Mouse (Mus musculus): ENCODE measurements around the gene Hoxb5. TPM values are rescaled to one million over a fixed set of nuclear protein-coding genes. Genes with fewer than 3 reads are reported as not detected.

Hoxb5 gene
- polyA plus RNA-seq, 1 experiment from 2014 or later: 2.4 TPM

GRCm38 (mm10) chr11:96351831-96352230, 48.7 kb downstream of the Hoxb5 start:
- Histone ChIP-seq H3K4me2 (peak overlapping the region; percentile 76), H3K27me3 (ENCODE audit: control insufficient read depth, insufficient read depth, low read length) (peaks cover 77% of the 10 kb centered on the region), H3K9ac (ENCODE audit: low read depth, low read length) (peak overlapping the region; percentile 84), H3K4me1 (ENCODE audit: control insufficient read depth, insufficient read depth, low read length) (peaks cover 11% of the 10 kb centered on the region), H3K27ac (ENCODE audit: low read depth, low read length) (peak overlapping the region; percentile 87), H3K36me3 (ENCODE audit: control insufficient read depth, insufficient read depth, low read length) (no peaks in the 10 kb centered on the region), H3K4me3 (ENCODE audit: low read depth, low read length) (peak overlapping the region; percentile 58), H3K9me3 (replicated peaks; ENCODE audit: control insufficient read depth, low read length) (no peaks in the 10 kb centered on the region)
- 2% methylated on average over 22 of the region's 22 CpGs for WGBS (ENCODE audit: insufficient replicate concordance)
- no peak for ATAC-seq (replicated peaks; ENCODE audit: insufficient number of reproducible peaks, low FRiP score, low TSS enrichment)

GRCm38 (mm10) chr11:96352691-96353521, 49.8 kb downstream of the Hoxb5 start:
- peaks cover 78% of the 10 kb centered on the region for H3K27me3 ChIP-seq (ENCODE audit: control insufficient read depth, insufficient read depth, low read length)
- under 1% methylated on average over 75 of the region's 75 CpGs for WGBS (ENCODE audit: insufficient replicate concordance)
- peak overlapping the region; percentile 84 for H3K9ac ChIP-seq (ENCODE audit: low read depth, low read length)
- peak overlapping the region; percentile 58 for H3K4me3 ChIP-seq (ENCODE audit: low read depth, low read length)
- H3K4me2 ChIP-seq: peak overlapping the region; percentile 76
- no peaks in the 10 kb centered on the region for H3K36me3 ChIP-seq (ENCODE audit: control insufficient read depth, insufficient read depth, low read length)
- peak overlapping the region; percentile 87 for H3K27ac ChIP-seq (ENCODE audit: low read depth, low read length)
- peaks cover 11% of the 10 kb centered on the region for H3K4me1 ChIP-seq (ENCODE audit: control insufficient read depth, insufficient read depth, low read length)
- no peak for ATAC-seq (replicated peaks; ENCODE audit: insufficient number of reproducible peaks, low FRiP score, low TSS enrichment)
- H3K9me3 ChIP-seq (replicated peaks; ENCODE audit: control insufficient read depth, low read length): no peaks in the 10 kb centered on the region

GRCm38 (mm10) chr11:96353522-96353841, 50.3 kb downstream of the Hoxb5 start:
- no peak for ATAC-seq (replicated peaks; ENCODE audit: insufficient number of reproducible peaks, low FRiP score, low TSS enrichment)
- H3K9ac ChIP-seq (ENCODE audit: low read depth, low read length): peak overlapping the region; percentile 84
- H3K27ac ChIP-seq (ENCODE audit: low read depth, low read length): peak overlapping the region; percentile 87
- peak overlapping the region; percentile 58 for H3K4me3 ChIP-seq (ENCODE audit: low read depth, low read length)
- no peaks in the 10 kb centered on the region for H3K36me3 ChIP-seq (ENCODE audit: control insufficient read depth, insufficient read depth, low read length)
- peak overlapping the region; percentile 76 for H3K4me2 ChIP-seq
- WGBS (ENCODE audit: insufficient replicate concordance): under 1% methylated on average over 14 of the region's 14 CpGs
- peaks cover 11% of the 10 kb centered on the region for H3K4me1 ChIP-seq (ENCODE audit: control insufficient read depth, insufficient read depth, low read length)
- peaks cover 75% of the 10 kb centered on the region for H3K27me3 ChIP-seq (ENCODE audit: control insufficient read depth, insufficient read depth, low read length)
- no peaks in the 10 kb centered on the region for H3K9me3 ChIP-seq (replicated peaks; ENCODE audit: control insufficient read depth, low read length)

- Histone ChIP-seq H3K4me1 (ENCODE audit: control insufficient read depth, insufficient read depth, low read length) (peaks cover 11% of the 10 kb centered on the region), H3K9me3 (replicated peaks; ENCODE audit: control insufficient read depth, low read length) (no peaks in the 10 kb centered on the region), H3K9ac (ENCODE audit: low read depth, low read length) (peak overlapping the region; percentile 59), H3K27ac (ENCODE audit: low read depth, low read length) (peak overlapping the region; percentile 55; the same call in 1 of the 2 replicates), H3K4me2 (peak overlapping the region; percentile 61), H3K36me3 (ENCODE audit: control insufficient read depth, insufficient read depth, low read length) (no peaks in the 10 kb centered on the region), H3K27me3 (ENCODE audit: control insufficient read depth, insufficient read depth, low read length) (peaks cover 70% of the 10 kb centered on the region), H3K4me3 (ENCODE audit: low read depth, low read length) (peak overlapping the region; percentile 28)
- 12% methylated on average over 8 of the region's 8 CpGs for WGBS (ENCODE audit: insufficient replicate concordance)
- no peak for ATAC-seq (replicated peaks; ENCODE audit: insufficient number of reproducible peaks, low FRiP score, low TSS enrichment)
These were observed 50.8 kb downstream of the Hoxb5 start for GRCm38 (mm10) chr11:96353939-96354338.

GRCm38 (mm10) chr11:96354376-96354775, 51.2 kb downstream of the Hoxb5 start:
- under 1% methylated on average over 25 of the region's 25 CpGs for WGBS (ENCODE audit: insufficient replicate concordance)
- H3K27me3 ChIP-seq (ENCODE audit: control insufficient read depth, insufficient read depth, low read length): peaks cover 66% of the 10 kb centered on the region
- ATAC-seq (replicated peaks; ENCODE audit: insufficient number of reproducible peaks, low FRiP score, low TSS enrichment): no peak

GRCm38 (mm10) chr11:96354801-96355311, 51.7 kb downstream of the Hoxb5 start:
- 9% methylated on average over 9 of the region's 9 CpGs for WGBS (ENCODE audit: insufficient replicate concordance)
- Histone ChIP-seq H3K4me1 (ENCODE audit: control insufficient read depth, insufficient read depth, low read length) (peaks cover 11% of the 10 kb centered on the region), H3K4me3 (ENCODE audit: low read depth, low read length) (peak overlapping the region; percentile 28), H3K9me3 (replicated peaks; ENCODE audit: control insufficient read depth, low read length) (no peaks in the 10 kb centered on the region), H3K36me3 (ENCODE audit: control insufficient read depth, insufficient read depth, low read length) (no peaks in the 10 kb centered on the region), H3K27ac (ENCODE audit: low read depth, low read length) (no peak overlapping the region), H3K27me3 (ENCODE audit: control insufficient read depth, insufficient read depth, low read length) (peaks cover 61% of the 10 kb centered on the region), H3K9ac (ENCODE audit: low read depth, low read length) (peak overlapping the region; percentile 59), H3K4me2 (peak overlapping the region; percentile 61)
- no peak for ATAC-seq (replicated peaks; ENCODE audit: insufficient number of reproducible peaks, low FRiP score, low TSS enrichment)

More at GRCm38 (mm10) chr11:96354376-96354775, 51.2 kb downstream of the Hoxb5 start:
- peak overlapping the region; percentile 59 for H3K9ac ChIP-seq (ENCODE audit: low read depth, low read length)
- H3K4me3 ChIP-seq (ENCODE audit: low read depth, low read length): peak overlapping the region; percentile 28
- H3K4me2 ChIP-seq: peak overlapping the region; percentile 61
- H3K27ac ChIP-seq (ENCODE audit: low read depth, low read length): peak overlapping the region; percentile 55
- H3K9me3 ChIP-seq (replicated peaks; ENCODE audit: control insufficient read depth, low read length): no peaks in the 10 kb centered on the region
- peaks cover 11% of the 10 kb centered on the region for H3K4me1 ChIP-seq (ENCODE audit: control insufficient read depth, insufficient read depth, low read length)
- no peaks in the 10 kb centered on the region for H3K36me3 ChIP-seq (ENCODE audit: control insufficient read depth, insufficient read depth, low read length)

MicroRNA genes within 50 kb of the gene (microRNA counts, 519-probe panel; counts per million panel counts)
- microRNA mmu-miR-10a (4,328 counts per million, percentile 34 among the panel's probes with 10 or more counts), microRNA mmu-miR-196a (32.2 counts per million)

Small RNA genes within 50 kb of the gene (microRNA-seq; reads per million reads assigned to microRNA genes)
- gene Mir10a (ENCODE audit: borderline number of aligned reads) (5,287 reads per million, percentile 93 among the genes with 10 or more reads in this experiment), gene Mir196a-1 (ENCODE audit: borderline number of aligned reads) (0.20 reads per million)

Other genes with a start within 250 kb of the Hoxb5 start
- gene Ube2z, start 237.9 kb upstream of the Hoxb5 start, polyA plus RNA-seq (2014; fragmentation: Nextera tagmentation; extraction: Ambion mirVana): 23.0 and 33.1 TPM in 2 replicates
- 1,582 and 1,616 TPM in 2 replicates for gene Atp5g1, start 227.7 kb upstream of the Hoxb5 start, polyA plus RNA-seq (2014; fragmentation: Nextera tagmentation; extraction: Ambion mirVana)
- not detected in 2 replicates for gene Calcoco2, start 191.4 kb upstream of the Hoxb5 start, polyA plus RNA-seq (2014; fragmentation: Nextera tagmentation; extraction: Ambion mirVana)
- not detected in 2 replicates for gene Ttll6, start 169.6 kb upstream of the Hoxb5 start, polyA plus RNA-seq (2014; fragmentation: Nextera tagmentation; extraction: Ambion mirVana)
- not detected in 2 replicates for gene Hoxb13, start 109.0 kb upstream of the Hoxb5 start, polyA plus RNA-seq (2014; fragmentation: Nextera tagmentation; extraction: Ambion mirVana)
- gene Hoxb9, start 31.9 kb upstream of the Hoxb5 start, polyA plus RNA-seq (2014; fragmentation: Nextera tagmentation; extraction: Ambion mirVana): 0.09 TPM in 1 of 2 replicates, not detected in the other
- 0.06 TPM in 1 of 2 replicates, not detected in the other for gene Hoxb8, start 21.4 kb upstream of the Hoxb5 start, polyA plus RNA-seq (2014; fragmentation: Nextera tagmentation; extraction: Ambion mirVana)
- 0.28 and 0.31 TPM in 2 replicates for gene Hoxb7, start 16.7 kb upstream of the Hoxb5 start, polyA plus RNA-seq (2014; fragmentation: Nextera tagmentation; extraction: Ambion mirVana)
- gene Hoxb6, start 10.9 kb upstream of the Hoxb5 start, polyA plus RNA-seq (2014; fragmentation: Nextera tagmentation; extraction: Ambion mirVana): 0.32 and 0.90 TPM in 2 replicates
- 0.21 and 0.77 TPM in 2 replicates for gene Hoxb4, start 14.9 kb downstream of the Hoxb5 start, polyA plus RNA-seq (2014; fragmentation: Nextera tagmentation; extraction: Ambion mirVana)
- gene Hoxb3, start 20.0 kb downstream of the Hoxb5 start, polyA plus RNA-seq (2014; fragmentation: Nextera tagmentation; extraction: Ambion mirVana): 0.74 and 1.0 TPM in 2 replicates
- gene Hoxb2, start 47.2 kb downstream of the Hoxb5 start, polyA plus RNA-seq (2014; fragmentation: Nextera tagmentation; extraction: Ambion mirVana): 4.5 and 7.4 TPM in 2 replicates
- 0.19 TPM in 1 of 2 replicates, not detected in the other for gene Hoxb1, start 62.4 kb downstream of the Hoxb5 start, polyA plus RNA-seq (2014; fragmentation: Nextera tagmentation; extraction: Ambion mirVana)
- gene Skap1, start 161.3 kb downstream of the Hoxb5 start, polyA plus RNA-seq (2014; fragmentation: Nextera tagmentation; extraction: Ambion mirVana): 0.46 and 0.84 TPM in 2 replicates